Mouse (Mus musculus) pancreas, adult 10 weeks (tissue): ENCODE measurements around the gene Bnip2. TPM values are rescaled to one million over a fixed set of nuclear protein-coding genes. Genes with fewer than 3 reads are reported as not detected.

Experiments
- polyA plus RNA-seq: library from polyadenylated mRNA; stranded (reverse); fragments of 350-450 nt; fragmentation: Illumina TruSeq; extraction: RNeasy Lipid Tissue Mini Kit (QIAGEN cat#74804); gene quantifications from one replicate; pipeline ENCODE4 v1.2.3, GENCODE M21; 2015; ENCODE audit warnings: low read depth, low replicate concordance; ENCODE audit not compliant: insufficient read depth

Gene Bnip2
- 21.7 TPM for polyA plus RNA-seq

GRCm38 (mm10) chr9:69989303-69990121, at the start of gene Bnip2:
Gene Bnip2 (plus strand): TSS chr9:69989466.

DNA sequence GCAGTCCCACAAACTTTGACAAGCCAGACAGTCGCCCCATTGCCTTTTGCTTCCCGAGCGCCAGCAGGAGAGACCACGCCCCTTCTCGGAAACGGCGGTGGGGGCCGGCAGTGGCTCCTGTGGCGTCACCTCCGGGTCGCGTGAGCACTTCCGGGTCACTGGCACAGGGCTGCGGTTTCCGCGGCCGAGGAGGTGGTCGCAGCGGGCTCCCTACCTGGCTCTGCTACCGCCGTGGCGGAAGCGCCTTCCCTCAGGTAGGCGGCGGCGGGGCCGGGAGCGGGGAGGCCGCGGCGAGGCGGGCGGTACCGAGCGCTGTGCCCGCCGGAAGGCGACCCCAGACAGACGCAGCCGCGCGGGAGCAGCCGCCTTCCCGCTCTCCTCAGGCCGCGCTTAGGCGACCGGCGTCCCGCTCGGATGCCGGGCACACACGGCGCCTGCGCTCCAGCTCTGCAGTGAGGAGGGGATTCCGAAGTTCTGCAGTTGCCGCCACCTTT, 23.2 kb downstream of the Bnip2 start, which contains the start of gene Gtf2a2:
Gene Gtf2a2, plus strand, starts transcription at position 143 of the 494 bp plus-strand sequence.

GRCm38 (mm10) chr9:70037988-70038387, 48.7 kb downstream of the Bnip2 start, which contains the start of gene Gcnt3:
Gene Gcnt3 (minus strand): TSS chr9:70038088.

Other genes starting within 250 kb of the Bnip2 start
- gene Foxb1, start 228.5 kb upstream of the Bnip2 start, polyA plus RNA-seq = not detected
- 24.0 TPM for gene Gtf2a2, start 23.1 kb downstream of the Bnip2 start, polyA plus RNA-seq
- not detected for gene Gcnt3, start 48.6 kb downstream of the Bnip2 start, polyA plus RNA-seq
- 1.9 TPM for gene Fam81a, start 153.1 kb downstream of the Bnip2 start, polyA plus RNA-seq
- gene Myo1e, start 217.9 kb downstream of the Bnip2 start, polyA plus RNA-seq = 5.0 TPM